Mouse (Mus musculus): Measurements from ENCODE around the gene Adarb1.

Adarb1 gene

GRCm38 (mm10) chr10:77391072-77391471 lies 27.0 kb downstream of the Adarb1 start:
- no peak for DNase-seq (ENCODE audit: extremely low read depth, insufficient read length, low spot score)

- no peak for DNase-seq (ENCODE audit: extremely low read depth, insufficient read length, low spot score)
Measured at GRCm38 (mm10) chr10:77387558-77387957, 30.5 kb downstream of the Adarb1 start.

- no peak for DNase-seq (ENCODE audit: extremely low read depth, insufficient read length, low spot score)
Measured at GRCm38 (mm10) chr10:77385731-77386130, 32.3 kb downstream of the Adarb1 start.

- DNase-seq (ENCODE audit: extremely low read depth, insufficient read length, low spot score): no peak
Measured at GRCm38 (mm10) chr10:77383045-77383444, 35.0 kb downstream of the Adarb1 start.

- DNase-seq (ENCODE audit: extremely low read depth, insufficient read length, low spot score): no peak
Measured at GRCm38 (mm10) chr10:77381191-77381590, 36.9 kb downstream of the Adarb1 start.

DNA sequence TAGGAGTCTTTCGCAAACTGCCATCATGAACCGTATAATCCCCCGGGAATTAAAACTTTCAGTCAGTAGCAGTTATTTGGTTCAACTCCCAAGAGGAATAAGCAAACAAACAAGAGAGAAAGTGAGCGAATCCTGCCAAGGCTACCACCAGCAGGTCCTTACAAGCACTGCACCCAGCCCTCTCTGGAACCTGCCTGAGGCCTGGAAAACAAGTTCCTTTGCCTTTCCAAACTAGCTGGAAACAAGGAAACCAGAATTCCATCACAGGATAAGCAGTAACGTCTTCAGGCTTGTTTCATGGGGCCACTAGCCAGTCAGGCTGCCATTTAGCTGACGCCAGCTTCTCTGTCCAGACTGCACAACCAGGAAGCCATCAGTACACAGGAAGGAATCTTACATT lies 37.4 kb downstream of the Adarb1 start:
- no peak for DNase-seq (ENCODE audit: extremely low read depth, insufficient read length, low spot score)

DNA sequence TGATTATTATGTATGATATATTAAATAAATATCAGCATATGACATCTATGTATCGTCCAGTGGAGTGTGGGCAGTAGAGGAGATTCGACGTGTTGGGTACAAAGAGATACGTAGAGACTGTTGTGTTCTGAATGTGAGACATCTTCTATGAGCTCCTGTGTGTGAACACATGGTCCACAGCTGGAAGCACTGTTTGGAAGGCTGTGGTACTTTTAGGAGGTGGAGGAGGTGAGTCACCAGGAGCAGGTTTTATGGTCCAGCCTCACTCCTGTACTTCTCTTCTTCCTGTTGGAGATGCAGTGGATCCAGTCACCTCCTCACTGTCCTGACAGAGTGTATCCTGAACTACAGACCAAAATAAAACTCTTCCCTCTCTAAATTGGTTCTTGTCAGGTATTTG lies 38.9 kb downstream of the Adarb1 start:
- DNase-seq (ENCODE audit: extremely low read depth, insufficient read length, low spot score): no peak

- no peak for DNase-seq (ENCODE audit: extremely low read depth, insufficient read length, low spot score)
Measured at GRCm38 (mm10) chr10:77376056-77376455, 42.0 kb downstream of the Adarb1 start.

DNA sequence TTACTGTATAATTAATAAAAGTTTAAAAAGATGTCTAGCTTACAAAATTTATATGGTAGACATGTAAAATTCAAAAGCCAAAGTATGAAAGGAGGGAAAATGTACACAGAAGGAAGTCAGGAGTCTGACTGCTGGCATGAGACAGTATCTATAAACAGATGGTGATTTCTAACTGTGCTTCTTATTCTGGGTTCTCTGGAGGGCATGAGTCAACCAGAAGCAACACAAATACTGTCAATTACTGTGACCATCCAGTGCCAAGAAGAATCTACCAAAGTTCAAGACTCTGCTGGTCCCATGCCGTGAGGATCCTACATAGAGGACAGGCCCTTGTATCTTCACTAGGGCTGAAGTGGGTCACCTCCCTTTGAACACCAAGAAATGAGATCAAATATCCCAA lies 43.1 kb downstream of the Adarb1 start:
- no peak for DNase-seq (ENCODE audit: extremely low read depth, insufficient read length, low spot score)

DNA sequence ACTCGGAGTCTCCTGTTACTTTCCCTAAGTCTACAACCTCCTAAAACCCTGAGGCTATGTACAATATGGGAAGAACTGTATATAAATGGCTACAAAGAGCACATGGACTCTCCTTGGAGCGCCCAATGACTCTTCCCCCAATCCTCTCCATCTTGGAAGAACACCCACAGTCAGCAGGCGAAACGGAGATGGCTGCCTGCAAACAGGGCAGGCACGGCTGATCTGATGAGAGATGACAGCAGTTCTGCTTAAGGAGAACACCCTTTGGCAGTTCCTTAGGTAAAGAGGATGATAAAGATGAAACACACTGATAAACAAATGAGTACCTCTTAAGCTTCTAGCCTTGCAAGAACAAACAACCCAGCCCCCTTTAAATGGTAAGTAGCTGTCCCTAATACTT lies 43.7 kb downstream of the Adarb1 start:
- DNase-seq (ENCODE audit: extremely low read depth, insufficient read length, low spot score): no peak

DNA sequence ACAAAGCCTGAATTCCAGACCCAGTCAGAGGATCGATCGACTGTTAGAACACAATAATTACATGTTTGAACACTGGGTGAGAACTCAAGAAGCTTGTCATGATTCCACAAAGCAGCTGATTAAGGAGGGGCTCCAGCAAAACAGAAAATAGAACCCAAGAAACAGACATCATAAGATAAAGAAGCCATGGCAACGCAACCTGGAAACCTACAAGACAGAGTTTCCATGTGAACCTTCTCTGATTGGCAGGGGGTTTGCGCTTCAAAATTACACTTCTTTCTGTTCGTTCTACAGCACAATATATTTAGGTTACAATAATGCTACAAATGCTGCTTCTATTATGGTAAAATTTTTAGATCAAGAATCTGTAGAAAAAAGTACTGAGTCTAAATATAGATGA lies 47.9 kb downstream of the Adarb1 start:
- no peak for DNase-seq (ENCODE audit: extremely low read depth, insufficient read length, low spot score)

DNA sequence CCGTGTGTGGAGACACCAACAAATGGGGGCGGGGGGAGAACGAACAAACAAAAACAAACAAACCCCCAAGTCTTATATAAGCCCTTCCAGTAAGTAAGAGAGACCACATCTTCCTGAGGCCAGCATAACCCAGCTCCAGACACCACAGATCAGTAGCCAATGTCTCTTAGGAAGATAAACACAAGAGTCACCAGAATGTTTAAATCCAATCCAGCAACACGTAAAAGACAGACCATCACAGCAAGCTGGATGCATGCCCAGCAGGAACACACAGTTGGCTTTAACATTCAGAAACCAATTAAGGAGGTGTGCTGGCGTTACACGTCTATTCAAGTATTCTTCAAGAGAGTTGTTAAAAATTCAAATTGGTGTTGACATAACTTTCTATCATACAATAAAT lies 50.1 kb downstream of the Adarb1 start:
- DNase-seq (ENCODE audit: extremely low read depth, insufficient read length, low spot score): no peak

DNA sequence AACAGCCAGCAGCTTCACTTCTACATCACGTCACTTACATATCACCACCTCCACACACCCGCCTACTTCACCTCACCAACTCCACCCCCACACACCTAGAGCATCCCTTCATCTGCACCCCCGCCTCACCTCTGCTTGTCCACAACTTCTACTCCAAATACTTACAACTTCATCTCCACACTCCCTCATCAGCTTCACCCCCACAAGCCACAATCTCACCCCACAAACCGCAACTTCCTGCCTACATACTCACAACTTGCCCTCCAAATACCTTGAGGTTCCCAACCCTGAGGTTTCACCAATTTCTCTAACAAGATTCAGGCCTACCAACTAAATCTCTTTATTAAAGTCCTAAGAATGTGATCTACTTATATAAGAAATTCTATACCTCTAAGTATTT lies 51.1 kb downstream of the Adarb1 start:
- DNase-seq (ENCODE audit: extremely low read depth, insufficient read length, low spot score): no peak

DNA sequence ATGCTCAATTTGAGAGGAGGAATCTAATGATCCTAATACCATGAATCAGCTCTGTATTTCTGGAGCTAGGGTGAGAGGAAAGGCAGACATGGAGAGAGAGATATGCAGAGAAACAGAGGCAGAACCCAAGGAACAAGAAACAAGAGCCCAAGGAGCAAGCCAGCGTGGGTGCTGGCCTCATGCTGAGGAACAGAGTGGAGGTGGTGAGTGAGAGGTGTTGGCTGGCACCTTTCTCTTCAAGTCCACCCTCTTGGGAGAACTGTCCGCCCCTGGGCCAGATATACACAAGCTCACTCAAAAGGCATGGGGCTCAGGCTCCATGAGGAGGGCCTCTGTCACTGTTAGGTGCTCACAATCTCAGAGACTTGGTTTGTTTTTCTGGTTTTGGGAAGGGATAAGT lies 52.9 kb downstream of the Adarb1 start:
- no peak for DNase-seq (ENCODE audit: extremely low read depth, insufficient read length, low spot score)

DNA sequence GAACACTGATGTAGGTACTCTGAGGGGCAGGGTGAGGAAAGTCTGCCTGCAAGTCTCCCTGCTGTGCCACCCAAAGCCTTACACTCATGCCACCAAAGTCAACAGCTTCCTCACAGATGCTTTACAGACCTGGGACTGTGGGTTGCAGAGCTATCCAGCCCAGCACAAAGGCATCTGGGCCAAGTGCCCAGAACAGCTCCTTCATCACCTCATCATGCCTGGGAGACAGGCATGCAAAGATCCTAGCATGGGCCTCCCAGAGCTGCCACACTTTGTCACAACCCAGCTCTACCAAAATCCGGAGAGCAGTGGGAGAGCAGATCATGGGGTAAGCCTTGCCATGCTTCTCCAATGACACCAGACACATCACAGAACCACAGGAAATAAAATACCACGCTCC lies 57.6 kb downstream of the Adarb1 start:
- DNase-seq (ENCODE audit: extremely low read depth, insufficient read length, low spot score): no peak

DNA sequence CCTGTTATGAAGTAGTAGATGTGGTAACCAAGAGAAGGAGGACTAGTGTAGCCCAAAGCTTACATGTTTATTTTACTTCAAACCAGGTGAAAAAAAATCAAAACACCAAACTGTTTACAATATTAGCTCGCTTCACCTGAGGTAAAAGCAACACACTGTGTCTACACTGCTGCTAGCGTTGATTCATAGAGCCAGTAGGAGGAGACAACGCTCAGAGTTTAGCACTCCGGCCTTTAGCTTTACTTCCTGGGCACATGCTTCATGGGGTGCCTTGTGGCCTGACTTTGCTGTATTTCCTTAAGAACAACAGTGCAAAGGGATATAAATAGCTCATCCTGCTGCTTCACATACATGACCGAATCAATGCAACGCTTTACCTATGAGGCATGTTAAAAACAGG lies 60.1 kb downstream of the Adarb1 start:
- no peak for DNase-seq (ENCODE audit: extremely low read depth, insufficient read length, low spot score)

- no peak for DNase-seq (ENCODE audit: extremely low read depth, insufficient read length, low spot score)
Measured at GRCm38 (mm10) chr10:77353031-77353745, 64.9 kb downstream of the Adarb1 start.

DNA sequence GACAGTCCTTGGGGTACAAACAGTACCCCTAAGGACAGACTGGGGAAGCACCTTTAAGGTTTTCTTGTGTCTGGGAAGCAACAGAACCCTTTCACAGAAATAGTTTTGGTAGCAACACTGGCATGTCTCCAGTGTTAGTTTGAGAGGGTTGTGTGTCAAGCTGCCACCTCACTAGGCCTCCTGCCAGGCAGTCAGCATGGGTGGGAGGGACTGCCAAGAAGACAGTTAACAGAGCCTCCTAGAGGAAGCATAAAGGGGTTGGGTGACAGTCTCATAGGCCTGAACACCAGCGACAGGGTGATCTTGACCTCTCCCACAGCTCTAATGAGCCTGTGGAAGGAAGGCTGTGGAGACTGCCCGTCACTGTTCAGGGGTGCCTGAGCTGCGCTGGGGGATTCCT lies 75.2 kb downstream of the Adarb1 start:
- DNase-seq (ENCODE audit: extremely low read depth, insufficient read length, low spot score): no peak

DNA sequence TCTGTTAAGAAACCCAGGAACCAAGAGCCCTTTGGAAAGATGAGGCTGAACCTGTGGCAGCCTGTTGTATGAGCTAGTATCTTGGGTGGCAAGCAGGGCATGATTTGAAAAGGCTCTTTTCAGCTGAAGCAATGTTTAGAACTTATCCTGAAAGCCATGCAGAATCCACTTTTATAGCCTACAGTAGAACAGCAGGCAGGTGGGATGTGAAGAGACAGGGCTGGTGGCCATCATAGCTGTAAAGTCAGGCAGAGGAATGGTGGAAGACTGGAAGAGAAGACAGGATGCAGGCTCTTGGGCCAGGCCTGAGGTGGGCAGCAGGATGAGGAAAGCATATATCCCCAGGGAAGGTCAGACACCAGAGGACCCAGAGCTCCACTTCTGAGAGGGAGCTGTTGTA lies 76.4 kb downstream of the Adarb1 start:
- no peak for DNase-seq (ENCODE audit: extremely low read depth, insufficient read length, low spot score)

- DNase-seq (ENCODE audit: extremely low read depth, insufficient read length, low spot score): no peak
Measured at GRCm38 (mm10) chr10:77341059-77341458, 77.0 kb downstream of the Adarb1 start.

GRCm38 (mm10) chr10:77339871-77340341 lies 78.2 kb downstream of the Adarb1 start:
- DNase-seq (ENCODE audit: extremely low read depth, insufficient read length, low spot score): no peak

GRCm38 (mm10) chr10:77333518-77333917 lies 84.6 kb downstream of the Adarb1 start:
- no peak for DNase-seq (ENCODE audit: extremely low read depth, insufficient read length, low spot score)
